Mouse (Mus musculus) hindbrain, postnatal 0 days (tissue): ENCODE measurements at regions not wholly inside any gene's neighbourhood (a gene's known extent, or its start where the extent isn't known, plus 50 kb on each side); places are given as distances from the start of the nearest gene placed in this dataset.
A peak's percentile ranks its signal among the peaks of the same experiment; 100 is the strongest.
"Not testable (repeated sequence)": the region's sequence is repeated elsewhere in the genome, so short reads cannot be mapped to it uniquely, and the experiment has no call there.

Experiments
- ATAC-seq: fragments of 200-750 bp; cut with Nextera tagmentation; 2 replicates; pipeline ENCODE4 v1.8.0; 2017; ENCODE audit warnings: mild to moderate bottlenecking, moderate TSS enrichment, moderate library complexity
- DNase-seq: peaks from one replicate; pipeline ENCODE4 v3.0.0-alpha.2; 2015; ENCODE audit warnings: low spot score
- H3K27ac ChIP-seq: fragments of 300-500 bp; sonication (generic); 2 replicates; pipeline ENCODE4 v1.5.1; 2014; ENCODE audit warnings: mild to moderate bottlenecking
- H3K27me3 ChIP-seq: fragments of 300-500 bp; sonication (generic); 2 replicates; pipeline ENCODE4 v1.6.1; 2014; ENCODE audit warnings: low read length, mixed read lengths; ENCODE audit not compliant: insufficient read depth
- H3K36me3 ChIP-seq: fragments of 300-500 bp; sonication (generic); 2 replicates; pipeline ENCODE4 v1.6.1; 2014; ENCODE audit warnings: low read length, mixed read lengths; ENCODE audit not compliant: insufficient read depth
- H3K4me1 ChIP-seq: fragments of 300-500 bp; sonication (generic); 2 replicates; pipeline ENCODE4 v1.6.1; 2014; ENCODE audit warnings: antibody characterized with exemption, low read length, mixed read lengths; ENCODE audit not compliant: insufficient read depth
- H3K4me2 ChIP-seq: fragments of 300-500 bp; sonication (generic); 2 replicates; pipeline ENCODE4 v1.6.1; 2014; ENCODE audit warnings: low read depth, mild to moderate bottlenecking, low read length, moderate library complexity, mixed read lengths
- H3K4me3 ChIP-seq: fragments of 300-500 bp; sonication (generic); 2 replicates; pipeline ENCODE4 v1.5.1; 2014; ENCODE audit warnings: low read length
- H3K9ac ChIP-seq: fragments of 300-500 bp; sonication (generic); replicated peaks from 2 replicates; pipeline ENCODE4 v1.6.1; 2014; ENCODE audit warnings: mild to moderate bottlenecking, low read length, moderate library complexity, mixed read lengths
- H3K9me3 ChIP-seq: fragments of 300-500 bp; sonication (generic); 2 replicates; pipeline ENCODE4 v1.6.1; 2016; ENCODE audit warnings: low read length, mixed read lengths
- CTCF ChIP-seq: IDR thresholded peaks from 2 replicates; pipeline ENCODE4 v1.5.1; 2016; ENCODE audit warnings: antibody characterized with exemption, control low read depth, low read depth
- WGBS: fragments of 180-500 bp; shearing (Covaris S2); extraction: QIAGEN DNeasy Blood & Tissue Kit; methylation state at CpG from one replicate; pipeline ENCODE4 v1.1.7; 2014; 5-methylcytosine and 5-hydroxymethylcytosine counted together

DNA sequence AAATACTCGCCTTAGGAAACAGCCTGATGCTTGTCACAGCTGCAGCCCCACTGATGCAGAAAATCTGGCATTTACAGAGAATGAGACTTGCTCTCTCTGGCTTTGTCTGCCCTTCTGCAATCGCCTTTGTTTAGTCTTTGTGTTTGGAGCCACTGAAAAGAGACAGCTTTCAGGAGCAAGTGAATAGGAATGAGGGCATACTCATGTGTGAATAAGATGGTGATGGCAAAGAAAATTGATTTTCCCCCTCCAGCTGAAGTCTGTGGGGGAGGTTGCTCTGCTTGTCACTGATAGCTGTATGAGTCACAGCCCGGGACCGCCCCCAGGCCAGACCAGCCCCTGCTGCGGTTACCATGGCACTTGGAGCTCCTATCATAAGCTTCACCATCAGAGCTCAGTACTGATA is 485.5 kb upstream of the Gulo start:
- ATAC-seq: peak; percentile 99

DNA sequence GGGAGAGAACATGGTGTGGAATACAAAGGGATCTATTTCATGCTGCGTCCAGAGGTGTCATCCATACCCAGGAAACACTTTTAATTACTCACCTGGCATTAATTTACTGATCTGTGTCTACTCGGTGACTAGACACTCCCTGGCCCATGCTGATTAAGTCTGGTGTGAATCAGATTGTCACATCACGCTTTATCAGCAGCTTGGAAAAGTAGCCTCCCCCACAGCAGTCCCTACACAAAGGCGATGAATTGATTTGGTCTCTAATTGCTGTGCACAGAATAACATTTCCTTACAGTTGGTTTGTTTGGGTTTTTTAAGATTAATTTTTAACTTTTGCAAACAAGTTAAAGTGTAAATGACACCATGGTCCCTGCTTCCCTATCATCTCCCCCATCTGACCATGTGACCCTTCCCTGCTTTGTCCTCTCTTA is 484.7 kb upstream of the Gulo start:
- no peak for ATAC-seq
- DNase-seq: peak; percentile 33
- no peak overlapping the region for H3K9ac ChIP-seq
- no peak overlapping the region for H3K4me2 ChIP-seq
- H3K4me1 ChIP-seq: peaks cover 10% of the 10 kb centered on the region
- H3K36me3 ChIP-seq: no peaks in the 10 kb centered on the region
- no peak for TF ChIP-seq CTCF
- 19% methylated on average over 4 of the region's 4 CpGs for WGBS
- no peaks in the 10 kb centered on the region for H3K9me3 ChIP-seq
- no peak overlapping the region for H3K4me3 ChIP-seq
- H3K27me3 ChIP-seq: no peaks in the 10 kb centered on the region
- H3K27ac ChIP-seq: peak overlapping the region; percentile 77

More for the DNA sequence above, 485.5 kb upstream of the Gulo start:
- no peaks in the 10 kb centered on the region for H3K27me3 ChIP-seq
- no peak for TF ChIP-seq CTCF
- H3K4me2 ChIP-seq: no peak overlapping the region
- no peaks in the 10 kb centered on the region for H3K9me3 ChIP-seq
- peak overlapping the region; percentile 77 for H3K27ac ChIP-seq
- no peak overlapping the region for H3K4me3 ChIP-seq
- WGBS: 5% methylated on average over 5 of the region's 5 CpGs
- DNase-seq: peak; percentile 93
- H3K9ac ChIP-seq: no peak overlapping the region
- H3K4me1 ChIP-seq: peaks cover 10% of the 10 kb centered on the region
- no peaks in the 10 kb centered on the region for H3K36me3 ChIP-seq

DNA sequence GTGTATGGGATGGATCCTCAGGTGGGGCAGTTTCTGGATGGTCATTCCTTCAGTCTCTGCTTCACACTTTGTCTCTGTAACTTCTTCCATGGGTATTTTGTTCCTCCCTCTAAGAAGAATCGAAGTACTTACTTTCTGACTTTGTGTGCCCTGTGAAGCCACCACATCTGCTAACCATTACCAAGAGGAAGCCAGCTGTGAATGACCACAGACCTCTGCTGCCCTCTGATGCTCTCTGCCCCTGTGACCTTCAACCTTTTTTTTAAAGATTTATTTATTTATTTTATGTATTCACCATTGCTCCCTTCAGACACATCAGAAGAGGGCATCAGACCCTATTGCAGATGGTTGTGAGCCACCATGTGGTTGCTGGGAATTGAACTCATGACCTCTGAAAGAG is 475.7 kb upstream of the Gulo start:
- not testable (repeated sequence) for H3K4me3 ChIP-seq, H3K4me2 ChIP-seq, ATAC-seq, H3K4me1 ChIP-seq, H3K9me3 ChIP-seq, DNase-seq, H3K36me3 ChIP-seq, H3K27ac ChIP-seq, H3K27me3 ChIP-seq, H3K9ac ChIP-seq
- 83% methylated on average over 1 of the region's 1 CpGs for WGBS

DNA sequence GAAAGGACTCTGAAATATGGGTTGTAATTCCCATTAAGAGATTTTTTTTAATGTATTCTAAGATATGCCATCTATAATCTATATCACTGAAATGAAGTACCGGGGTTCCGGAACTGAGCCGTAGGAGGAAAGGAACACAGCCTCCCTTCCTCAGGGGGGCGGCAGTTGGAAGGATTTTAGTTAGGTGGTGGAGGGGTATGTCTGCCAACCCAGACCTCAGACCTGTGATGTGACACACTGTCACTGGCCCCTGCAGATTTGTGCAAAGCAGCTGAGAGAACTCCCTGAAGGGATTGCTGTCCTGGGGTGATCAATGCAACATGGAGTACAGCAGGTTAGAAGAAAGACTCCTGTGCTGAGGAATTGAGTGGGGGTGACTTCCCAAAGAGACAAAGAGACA is 470.2 kb upstream of the Gulo start:
- Histone ChIP-seq H3K36me3 (no peaks in the 10 kb centered on the region), H3K4me2 (no peak overlapping the region), H3K27ac (no peak overlapping the region), H3K9ac (no peak overlapping the region), H3K27me3 (no peaks in the 10 kb centered on the region), H3K4me3 (no peak overlapping the region), H3K4me1 (peaks cover 5% of the 10 kb centered on the region; the same call in 1 of the 2 replicates), H3K9me3 (no peaks in the 10 kb centered on the region)
- 68% methylated on average over 4 of the region's 4 CpGs for WGBS
- ATAC-seq (no peak), DNase-seq (peak; percentile 7)
- TF ChIP-seq CTCF: no peak

DNA sequence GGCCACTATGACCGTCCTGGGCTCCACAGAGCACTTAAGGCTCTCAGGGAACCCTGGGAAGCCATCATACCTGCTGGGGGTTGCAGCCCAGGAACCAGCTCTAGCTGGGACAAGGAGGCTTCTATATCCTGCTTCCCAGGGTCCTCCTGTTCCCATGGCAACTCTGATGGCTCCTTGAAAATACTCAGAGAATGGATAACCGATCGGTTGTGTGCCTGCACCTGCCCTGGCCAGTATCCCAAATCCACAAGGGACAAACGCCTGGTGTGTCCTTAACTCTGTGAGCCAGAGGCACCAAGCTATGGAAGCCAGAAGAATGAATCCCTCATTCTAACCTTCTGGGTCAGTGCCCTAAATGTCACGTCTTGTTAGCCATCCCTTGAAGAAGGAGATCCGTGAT is 469.6 kb upstream of the Gulo start:
- DNase-seq: peak; percentile 52
- H3K27ac ChIP-seq: peak overlapping the region; percentile 32; the same call in 1 of the 2 replicates
- H3K27me3 ChIP-seq: no peaks in the 10 kb centered on the region

DNA sequence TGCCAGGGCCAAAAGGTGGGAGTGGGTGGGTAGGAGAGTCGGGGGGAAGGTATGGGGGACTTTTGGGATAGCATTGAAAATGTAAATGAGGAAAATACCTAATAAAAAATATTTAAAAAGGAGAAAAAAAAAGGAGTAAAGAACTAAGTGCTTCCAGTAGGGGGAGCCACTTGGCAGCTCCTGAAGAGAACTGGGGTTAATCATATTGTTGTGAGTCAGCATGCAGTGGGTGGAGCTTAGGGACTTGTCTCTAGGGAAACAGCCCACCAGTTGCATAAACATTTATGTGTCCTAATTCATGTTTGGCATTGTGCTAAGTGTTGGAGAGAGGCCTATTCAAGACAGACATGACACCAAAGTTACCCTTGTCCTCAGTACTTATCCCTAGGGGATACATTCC is 466.0 kb upstream of the Gulo start:
- Histone ChIP-seq H3K9ac (no peak overlapping the region), H3K27ac (no peak overlapping the region), H3K9me3 (no peaks in the 10 kb centered on the region), H3K36me3 (no peaks in the 10 kb centered on the region), H3K4me3 (no peak overlapping the region), H3K4me2 (no peak overlapping the region), H3K4me1 (peaks cover 5% of the 10 kb centered on the region; the same call in 1 of the 2 replicates), H3K27me3 (no peaks in the 10 kb centered on the region)
- WGBS: 67% methylated on average over 1 of the region's 1 CpGs
- no peak for ATAC-seq
- peak; percentile 14; the same call in 1 of the 2 replicates for TF ChIP-seq CTCF
- DNase-seq: peak; percentile 23

More for the DNA sequence above, 469.6 kb upstream of the Gulo start:
- no peak overlapping the region for H3K4me3 ChIP-seq
- H3K4me2 ChIP-seq: no peak overlapping the region
- no peaks in the 10 kb centered on the region for H3K36me3 ChIP-seq
- no peak for TF ChIP-seq CTCF
- peak; percentile 61; the same call in 1 of the 2 replicates for ATAC-seq
- no peaks in the 10 kb centered on the region for H3K9me3 ChIP-seq
- 0 out of 2 replicates have a peak overlapping the region, but pooled peaks have one; percentile 9 for H3K9ac ChIP-seq
- H3K4me1 ChIP-seq: peaks cover 5% of the 10 kb centered on the region; the same call in 1 of the 2 replicates
- WGBS: 20% methylated on average over 6 of the region's 6 CpGs

DNA sequence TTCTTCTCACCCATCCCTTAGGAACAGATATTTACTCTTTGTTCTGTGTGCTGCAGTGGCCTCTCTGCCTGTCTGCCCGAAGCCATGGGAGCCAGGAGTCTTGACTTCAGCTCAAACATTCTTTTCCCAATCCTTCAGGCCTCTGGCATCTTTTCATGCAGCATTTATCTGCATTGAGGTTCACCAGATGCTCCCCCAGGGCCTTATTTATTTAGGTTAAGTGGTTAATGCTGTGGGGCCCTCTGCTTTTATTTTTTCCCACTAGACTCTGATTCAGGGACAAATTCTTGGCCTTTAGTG is 464.2 kb upstream of the Gulo start:
- Histone ChIP-seq H3K9ac (no peak overlapping the region), H3K9me3 (no peaks in the 10 kb centered on the region), H3K4me2 (no peak overlapping the region), H3K36me3 (no peaks in the 10 kb centered on the region), H3K4me1 (no peaks in the 10 kb centered on the region; the same call in 1 of the 2 replicates), H3K4me3 (no peak overlapping the region), H3K27ac (no peak overlapping the region), H3K27me3 (no peaks in the 10 kb centered on the region)
- TF ChIP-seq CTCF: no peak
- WGBS: 9% methylated on average over 1 of the region's 1 CpGs
- DNase-seq (peak; percentile 3), ATAC-seq (no peak)
